Mouse (Mus musculus) kidney, adult 2 months (tissue): ENCODE measurements around the gene Six3. TPM values are rescaled to one million over a fixed set of nuclear protein-coding genes. Genes with fewer than 3 reads are reported as not detected.

Source experiments
- DNase-seq: peaks from one replicate; pipeline ENCODE4 v3.0.0; 2021
- H3K27ac ChIP-seq: fragments of 200-500 bp; 2 replicates; pipeline ENCODE4 v1.5.1; 2012; ENCODE audit warnings: low read depth, low read length, control low read depth, inconsistent platforms; ENCODE audit not compliant: insufficient read depth
- H3K27me3 ChIP-seq: fragments of 200-500 bp; replicated peaks from 2 replicates; pipeline ENCODE4 v1.6.1; 2012; ENCODE audit warnings: mild to moderate bottlenecking, moderate library complexity, low read length, inconsistent platforms; ENCODE audit not compliant: control insufficient read depth, insufficient read depth
- H3K36me3 ChIP-seq: fragments of 200-500 bp; 2 replicates; pipeline ENCODE4 v1.6.1; 2012; ENCODE audit warnings: mild to moderate bottlenecking, moderate library complexity, low read length, inconsistent platforms; ENCODE audit not compliant: control insufficient read depth, insufficient read depth
- H3K4me1 ChIP-seq: fragments of 200-500 bp; 2 replicates; pipeline ENCODE4 v1.6.1; 2011; ENCODE audit warnings: low read length; ENCODE audit not compliant: control insufficient read depth, insufficient read depth
- H3K4me3 ChIP-seq: fragments of 200-500 bp; 2 replicates; pipeline ENCODE4 v1.5.1; 2011; ENCODE audit warnings: mild to moderate bottlenecking, low read depth, low read length, control low read depth; ENCODE audit not compliant: insufficient read depth
- CTCF ChIP-seq: fragments of 200-500 bp; conservative IDR thresholded peaks from 2 replicates; pipeline ENCODE4 v1.5.1; 2011; ENCODE audit warnings: low read depth, mild to moderate bottlenecking, control low read depth, low read length, moderate library complexity, mixed read lengths; ENCODE audit not compliant: insufficient read depth, insufficient read length
- POLR2A ChIP-seq: fragments of 200-500 bp; IDR thresholded peaks from one replicate; pipeline ENCODE4 v1.6.1; 2011; ENCODE audit warnings: low read depth, low read length, control low read depth
- WGBS: fragments of 180-500 bp; shearing (Covaris S2); methylation state at CpG from one replicate; pipeline ENCODE4 v1.1.7; 2018; 5-methylcytosine and 5-hydroxymethylcytosine counted together
- polyA plus RNA-seq: library from polyadenylated mRNA; depleted of rRNA; stranded (reverse); fragments of >200 nt; gene quantifications from 2 replicates; pipeline ENCODE4 v1.2.3, GENCODE M21; 2012; rRNA removed

Gene Six3
- polyA plus RNA-seq, 1 experiment = not detected

DNA sequence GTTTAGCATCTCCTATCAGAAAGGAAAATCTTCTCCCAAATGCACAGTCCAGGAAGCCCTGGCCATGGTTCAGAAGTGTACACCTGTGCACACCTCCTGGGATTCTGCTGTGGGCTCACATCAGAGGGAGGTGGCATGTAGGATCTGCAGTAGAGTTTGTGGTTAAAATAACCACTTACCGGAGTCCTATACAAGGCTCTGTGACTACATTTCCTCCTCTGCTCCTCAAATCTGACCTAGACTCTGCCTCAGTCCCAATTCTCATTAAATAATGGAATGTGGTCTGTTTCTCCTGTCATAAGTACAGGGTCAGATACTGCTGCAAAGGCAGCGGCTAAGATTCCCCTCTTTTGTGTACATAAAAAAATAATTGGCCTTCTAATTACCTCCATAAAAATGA is 50.8 kb downstream of the Six3 start:
- TF ChIP-seq CTCF (no peak), POLR2A (no peak)
- H3K27ac ChIP-seq = no peak overlapping the region
- DNase-seq = no peak
- no peaks in the 10 kb centered on the region for H3K27me3 ChIP-seq
- H3K4me3 ChIP-seq = no peak overlapping the region
- 35% methylated on average over 2 of the region's 2 CpGs for WGBS
- no peaks in the 10 kb centered on the region for H3K36me3 ChIP-seq
- H3K4me1 ChIP-seq = no peaks in the 10 kb centered on the region

DNA sequence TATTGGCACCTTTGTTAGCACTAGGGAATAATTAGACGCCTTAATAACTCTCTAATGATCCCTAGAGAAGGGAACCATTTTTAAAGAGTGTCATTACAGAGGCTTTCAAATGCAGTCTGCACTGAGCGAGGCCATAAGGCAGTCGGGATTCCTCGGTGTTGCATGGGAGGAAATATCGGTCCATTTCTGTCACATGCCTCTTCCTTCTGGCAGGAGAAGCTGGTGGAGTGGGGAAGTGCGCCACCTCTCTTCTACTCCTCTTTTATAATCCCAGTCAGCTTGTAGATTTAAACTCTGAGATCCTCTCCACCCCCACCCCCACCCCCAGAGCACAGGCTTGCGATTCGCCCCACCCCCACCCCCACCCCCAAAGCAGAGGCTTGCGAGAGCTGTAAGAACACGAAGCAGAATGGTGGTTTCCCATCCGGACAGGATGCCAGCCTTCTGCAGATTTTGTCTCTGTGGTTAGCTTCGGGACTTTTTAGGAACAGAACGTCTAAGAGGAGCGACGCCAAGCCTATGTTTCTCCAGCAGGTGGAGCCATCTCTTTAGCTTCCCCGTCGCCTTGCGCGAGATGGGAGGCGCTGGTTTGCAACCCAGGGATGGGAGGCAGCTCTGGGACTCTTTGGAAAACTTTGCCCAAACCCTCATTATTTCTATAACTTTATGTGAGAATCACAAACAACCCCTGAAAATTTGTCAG is 51.4 kb downstream of the Six3 start:
- WGBS = 3% methylated on average over 20 of the region's 20 CpGs
- H3K27ac ChIP-seq = no peak overlapping the region
- TF ChIP-seq POLR2A (no peak), CTCF (peak; percentile 83)
- no peaks in the 10 kb centered on the region for H3K27me3 ChIP-seq
- DNase-seq = peak; percentile 65
- no peak overlapping the region for H3K4me3 ChIP-seq
- H3K4me1 ChIP-seq = no peaks in the 10 kb centered on the region
- H3K36me3 ChIP-seq = no peaks in the 10 kb centered on the region

Other genes with a start within 250 kb of the Six3 start
- 0.11 TPM in 1 of 2 replicates, not detected in the other for gene Six2, start 74.7 kb downstream of the Six3 start, polyA plus RNA-seq